Mouse (Mus musculus) liver, embryonic 14.5 days (tissue): ENCODE data around the gene Fam172a. TPM values are rescaled to one million over a fixed set of nuclear protein-coding genes. Genes with fewer than 3 reads are reported as not detected.

ENCODE experiments used
- ATAC-seq: fragments of 200-750 bp; cut with Nextera tagmentation; 2 replicates; pipeline ENCODE4 v1.8.0; 2017; ENCODE audit warnings: moderate number of reproducible peaks, mild to moderate bottlenecking, moderate library complexity; ENCODE audit not compliant: insufficient read depth
- DNase-seq, 3 experiments: peaks; one replicate each; pipeline ENCODE4 v3.0.0-alpha.2; 2012 to 2013; ENCODE audit warnings: low read depth in 3 of 3, low spot score in 3 of 3
- H3K27ac ChIP-seq: fragments of 300-500 bp; sonication (generic); 2 replicates; pipeline ENCODE4 v1.5.1; 2014; ENCODE audit warnings: moderate library complexity, mild to moderate bottlenecking, control low read depth, inconsistent platforms
- H3K27me3 ChIP-seq: fragments of 300-500 bp; sonication (generic); 2 replicates; pipeline ENCODE4 v1.6.1; 2014; ENCODE audit warnings: mild to moderate bottlenecking, low read length, moderate library complexity; ENCODE audit not compliant: control insufficient read depth, insufficient read depth
- H3K36me3 ChIP-seq: fragments of 300-500 bp; sonication (generic); replicated peaks from 2 replicates; pipeline ENCODE4 v1.6.1; 2014; ENCODE audit warnings: low read depth; ENCODE audit not compliant: control insufficient read depth, insufficient read depth
- H3K4me1 ChIP-seq, 2 experiments: fragments of 200-500 bp in 1 of 2; fragments of 300-500 bp in 1 of 2; sonication (generic) in 1 of 2; replicated peaks; 2 replicates each; pipeline ENCODE4 v1.6.1; 2012 to 2014; ENCODE audit warnings: antibody characterized with exemption in 1 of 2, inconsistent platforms in 1 of 2, low read length in 1 of 2; ENCODE audit not compliant: control insufficient read depth in 2 of 2, insufficient read depth in 2 of 2
- H3K4me2 ChIP-seq: fragments of 300-500 bp; sonication (generic); 2 replicates; pipeline ENCODE4 v1.6.1; 2014; ENCODE audit warnings: low read depth, mild to moderate bottlenecking, control low read depth, moderate library complexity
- H3K4me3 ChIP-seq, 2 experiments: fragments of 200-500 bp in 1 of 2; fragments of 300-500 bp in 1 of 2; sonication (generic) in 1 of 2; 2 replicates each; pipeline ENCODE4 v1.5.1; 2012 to 2014; ENCODE audit warnings: low read depth in 2 of 2, low read length in 2 of 2, mild to moderate bottlenecking in 2 of 2, control low read depth in 1 of 2, inconsistent platforms in 1 of 2, moderate library complexity in 1 of 2; ENCODE audit not compliant: insufficient read depth in 1 of 2
- H3K9ac ChIP-seq: fragments of 300-500 bp; sonication (generic); replicated peaks from 2 replicates; pipeline ENCODE4 v1.6.1; 2014; ENCODE audit warnings: mild to moderate bottlenecking, control low read depth, moderate library complexity
- H3K9me3 ChIP-seq: fragments of 300-500 bp; sonication (generic); 2 replicates; pipeline ENCODE4 v1.6.1; 2016; ENCODE audit warnings: low read length, mixed read lengths; ENCODE audit not compliant: control insufficient read depth
- CTCF ChIP-seq: IDR thresholded peaks from 2 replicates; pipeline ENCODE4 v1.5.1; 2016; ENCODE audit warnings: antibody characterized with exemption, low read depth, control low read depth
- EP300 ChIP-seq: IDR thresholded peaks from 2 replicates; pipeline ENCODE4 v1.6.1; 2016; ENCODE audit warnings: antibody characterized with exemption, low read depth
- WGBS: fragments of 180-500 bp; shearing (Covaris S2); extraction: QIAGEN DNeasy Blood & Tissue Kit; methylation state at CpG from one replicate; pipeline ENCODE4 v1.1.7; 2014; ENCODE audit not compliant: insufficient replicate concordance; 5-methylcytosine and 5-hydroxymethylcytosine counted together
- polyA plus RNA-seq, 2 experiments: library from polyadenylated mRNA; depleted of rRNA in 1 of 2; stranded (reverse) in 1 of 2; unstranded in 1 of 2; fragments of >200 nt; fragmentation: Nextera tagmentation in 1 of 2; extraction: Ambion mirVana in 1 of 2; gene quantifications; 2 replicates each; pipeline versions ENCODE4 v1.2.1 to v1.2.3; 2012 to 2014

The Fam172a gene
- polyA plus RNA-seq, 2 experiments = 2.8 to 8.0 TPM

DNA sequence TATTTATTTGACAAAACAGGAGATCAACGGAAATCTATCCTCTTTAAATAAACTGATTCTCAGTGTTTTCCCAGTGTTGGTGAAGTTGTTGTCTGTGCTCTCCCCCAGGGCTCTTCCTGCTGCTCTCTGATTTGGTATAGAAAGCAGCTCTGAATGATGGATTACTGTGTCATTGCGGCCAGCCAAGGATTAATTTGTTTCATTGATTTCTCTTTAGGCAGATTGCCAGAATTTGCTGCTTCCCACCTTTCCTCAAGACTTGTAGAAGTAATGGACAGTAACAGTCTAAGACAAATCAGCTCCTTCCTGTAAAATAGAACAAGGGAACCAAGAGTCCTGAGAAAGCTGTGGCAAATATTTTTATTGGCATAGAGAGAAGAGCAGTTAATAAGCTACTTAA is 513.4 kb downstream of the Fam172a start:
- no peak for DNase-seq
- Histone ChIP-seq H3K27ac (no peak overlapping the region), H3K9me3 (no peaks in the 10 kb centered on the region), H3K9ac (no peak overlapping the region), H3K4me3 (no peak overlapping the region), H3K4me1 (no peaks in the 10 kb centered on the region), H3K27me3 (peaks cover 26% of the 10 kb centered on the region), H3K36me3 (no peaks in the 10 kb centered on the region), H3K4me2 (no peak overlapping the region)
- WGBS = 60% methylated on average over 2 of the region's 2 CpGs
- TF ChIP-seq EP300 = no peak
- TF ChIP-seq CTCF = no peak
- no peak for ATAC-seq
